Mouse (Mus musculus) ovary, postnatal 36 days (tissue): ENCODE measurements around the gene Lrrn2.

ENCODE experiments used
- DNase-seq: peaks from one replicate; pipeline ENCODE4 v3.0.0; 2022; ENCODE audit warnings: low spot score, mixed read lengths

The Lrrn2 gene

GRCm38 (mm10) chr1:132880161-132881005 is at the start of gene Lrrn2:
Gene Lrrn2, plus strand, starts transcription at chr1:132880273.
- DNase-seq = peak; percentile 49

- no peak for DNase-seq
Observed at GRCm38 (mm10) chr1:132831963-132832362, 48.1 kb upstream of the Lrrn2 start.

GRCm38 (mm10) chr1:132834037-132834436 is 46.0 kb upstream of the Lrrn2 start:
- no peak for DNase-seq

- no peak for DNase-seq
Observed at GRCm38 (mm10) chr1:132836895-132837294, 43.2 kb upstream of the Lrrn2 start.

- no peak for DNase-seq
Observed at GRCm38 (mm10) chr1:132837691-132838090, 42.4 kb upstream of the Lrrn2 start.

DNA sequence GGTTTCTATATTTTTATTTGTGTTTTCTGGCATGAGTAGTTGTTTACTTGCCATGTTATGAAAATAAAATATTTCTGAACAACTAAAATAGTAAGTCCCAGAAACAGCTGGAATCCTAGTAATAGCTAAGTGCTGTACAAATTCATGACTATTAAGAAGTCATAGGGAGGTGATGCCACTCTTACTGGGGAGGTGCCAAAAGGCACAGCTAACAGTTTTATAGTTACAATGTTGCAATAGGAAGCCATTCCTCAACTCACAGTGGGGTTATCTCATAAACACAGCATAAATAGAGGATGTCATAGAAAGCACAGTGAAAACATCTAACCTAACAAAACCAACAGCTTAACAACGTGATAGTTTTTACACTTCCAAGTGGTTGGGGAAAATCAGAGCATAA is 41.7 kb upstream of the Lrrn2 start:
- DNase-seq = no peak

DNA sequence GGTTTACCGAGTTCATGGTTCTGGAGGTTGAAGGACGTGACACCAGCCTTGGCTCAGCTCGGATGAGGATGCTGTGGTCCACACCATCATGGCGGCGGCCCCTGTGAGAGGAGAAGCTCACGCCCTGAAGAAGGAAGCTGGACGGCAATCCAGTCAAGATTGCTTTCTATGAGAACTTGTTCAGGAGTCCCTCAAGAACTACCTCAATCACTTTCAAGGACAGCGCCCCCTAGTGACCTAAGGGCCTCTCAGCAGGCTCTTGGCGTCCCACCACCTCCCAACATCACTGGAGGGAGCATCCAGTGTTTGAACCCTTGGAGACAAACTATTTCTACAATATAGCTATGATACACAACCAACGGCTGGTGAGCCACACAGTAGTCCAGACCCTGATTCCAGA is 36.5 kb upstream of the Lrrn2 start:
- DNase-seq = no peak

DNA sequence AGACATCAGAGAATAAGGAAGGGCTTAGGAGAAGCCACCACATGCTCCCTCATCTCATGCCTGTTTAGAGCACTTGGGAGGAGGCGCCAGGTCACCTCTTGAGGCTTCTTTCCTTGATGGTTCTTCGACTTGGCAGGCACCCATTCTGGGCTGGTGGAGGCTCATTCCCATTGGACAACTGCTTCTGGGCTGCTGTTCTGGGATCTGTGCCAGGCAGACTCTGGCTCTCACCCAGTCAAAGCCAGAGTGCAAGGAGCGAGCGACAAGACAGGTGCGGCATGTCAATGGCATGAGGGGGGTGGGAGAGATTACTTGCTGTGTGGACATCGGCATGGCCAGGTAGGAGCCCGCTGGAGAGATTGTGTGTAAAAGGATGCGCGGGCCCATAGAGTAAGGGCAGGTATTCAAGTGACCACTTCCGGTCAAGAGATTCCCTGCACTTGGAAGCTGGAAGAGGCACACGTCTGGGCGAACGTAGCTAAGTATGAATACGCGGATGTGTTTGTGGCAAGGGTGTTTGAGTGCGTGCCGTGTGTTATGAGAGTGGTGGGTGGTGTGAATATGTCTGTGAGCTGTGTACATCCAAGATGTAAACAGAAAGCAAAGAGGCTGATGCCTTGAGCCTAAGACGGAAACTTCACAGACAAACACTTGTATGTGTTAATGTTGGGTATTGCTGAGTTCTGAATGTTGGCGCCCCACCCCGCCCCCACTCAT is 35.8 kb upstream of the Lrrn2 start:
- peak; percentile 59 for DNase-seq

GRCm38 (mm10) chr1:132845766-132846165 is 34.3 kb upstream of the Lrrn2 start:
- no peak for DNase-seq

DNA sequence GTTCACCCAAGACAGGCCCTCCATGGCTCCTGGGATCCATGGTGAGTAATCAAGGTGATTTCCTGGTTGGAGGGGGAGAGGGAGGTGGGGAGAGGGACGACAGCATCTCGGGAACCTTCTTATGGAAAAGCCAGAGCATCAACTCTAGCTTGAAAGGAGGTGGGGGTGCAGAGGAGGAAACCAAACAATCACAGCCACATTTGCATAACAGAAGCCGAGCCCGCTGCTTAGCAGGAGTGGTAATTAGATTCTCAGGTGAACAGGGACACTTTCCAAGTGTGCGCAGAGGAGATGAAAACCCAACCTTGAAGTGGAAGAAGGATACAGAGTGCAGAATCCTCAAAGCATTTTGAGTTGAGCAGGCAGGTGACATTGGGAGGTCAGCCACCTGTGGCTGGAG is 29.3 kb upstream of the Lrrn2 start:
- DNase-seq = no peak

GRCm38 (mm10) chr1:132851296-132851695 is 28.8 kb upstream of the Lrrn2 start:
- DNase-seq = no peak

GRCm38 (mm10) chr1:132851771-132852170 is 28.3 kb upstream of the Lrrn2 start:
- peak; percentile 24 for DNase-seq

DNA sequence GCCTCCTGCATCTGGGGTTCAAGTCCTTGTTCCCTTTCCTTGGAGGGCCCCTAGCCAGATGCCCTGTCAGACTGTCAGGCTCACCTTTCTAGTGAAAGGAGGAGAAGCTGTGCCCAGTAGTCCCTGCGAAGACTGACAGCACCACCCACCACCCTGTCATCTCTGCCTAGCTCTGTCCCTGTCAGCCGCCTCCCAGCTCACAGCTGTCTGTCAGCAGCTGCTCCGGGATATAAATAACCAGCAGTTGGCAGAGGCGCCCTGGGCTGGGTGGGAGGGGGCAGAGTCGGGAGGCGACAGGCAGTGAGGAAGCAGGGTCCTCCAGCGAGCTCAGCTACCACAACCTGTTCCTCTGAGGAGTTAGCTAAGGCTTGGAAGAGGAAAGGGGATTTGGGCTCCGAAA is 26.8 kb upstream of the Lrrn2 start:
- no peak for DNase-seq

DNA sequence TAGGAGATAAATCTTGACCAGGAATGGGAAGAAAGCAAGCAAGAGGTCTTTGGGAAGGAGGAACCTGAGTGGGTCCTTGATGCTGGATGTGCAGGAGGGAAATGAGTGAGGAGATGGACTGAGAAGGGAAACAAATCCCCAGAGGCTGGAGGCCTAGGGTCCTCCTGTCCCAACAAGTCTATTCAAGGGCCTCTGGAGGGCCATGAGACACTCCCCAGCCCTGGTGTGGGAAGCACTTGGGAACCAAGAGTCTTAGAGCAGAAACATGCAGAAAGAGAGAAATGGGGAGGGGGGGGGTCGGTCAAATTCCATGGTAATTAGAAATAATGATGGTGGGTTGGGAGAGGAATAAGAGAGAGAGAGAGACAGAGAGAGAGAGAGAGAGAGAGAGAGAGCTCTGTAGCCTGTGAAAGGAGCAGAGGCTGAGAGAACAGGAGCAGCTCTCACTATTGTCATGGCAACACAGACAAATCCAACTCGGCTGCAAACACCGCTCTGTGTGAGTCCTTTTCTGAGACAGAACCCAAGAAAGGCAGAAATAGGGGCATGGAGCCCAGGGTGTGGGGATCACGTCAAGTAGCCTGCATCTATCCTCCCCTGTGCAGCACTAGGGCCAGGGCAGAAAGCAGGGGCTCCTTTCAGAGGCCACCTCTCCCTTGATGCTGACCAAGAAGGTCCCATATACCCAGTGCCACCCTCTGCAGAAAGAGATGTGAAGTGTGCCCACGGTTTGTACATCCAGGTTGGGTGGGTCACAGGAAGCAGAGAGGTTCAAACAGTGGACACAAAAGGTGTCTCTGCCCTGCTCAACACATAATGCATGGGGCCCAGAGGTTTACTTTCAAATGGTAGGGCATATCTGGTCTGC is 21.3 kb upstream of the Lrrn2 start:
- DNase-seq = no peak

GRCm38 (mm10) chr1:132864220-132864619 is 15.9 kb upstream of the Lrrn2 start:
- DNase-seq = no peak

- no peak for DNase-seq
Observed at GRCm38 (mm10) chr1:132865585-132865984, 14.5 kb upstream of the Lrrn2 start.

DNA sequence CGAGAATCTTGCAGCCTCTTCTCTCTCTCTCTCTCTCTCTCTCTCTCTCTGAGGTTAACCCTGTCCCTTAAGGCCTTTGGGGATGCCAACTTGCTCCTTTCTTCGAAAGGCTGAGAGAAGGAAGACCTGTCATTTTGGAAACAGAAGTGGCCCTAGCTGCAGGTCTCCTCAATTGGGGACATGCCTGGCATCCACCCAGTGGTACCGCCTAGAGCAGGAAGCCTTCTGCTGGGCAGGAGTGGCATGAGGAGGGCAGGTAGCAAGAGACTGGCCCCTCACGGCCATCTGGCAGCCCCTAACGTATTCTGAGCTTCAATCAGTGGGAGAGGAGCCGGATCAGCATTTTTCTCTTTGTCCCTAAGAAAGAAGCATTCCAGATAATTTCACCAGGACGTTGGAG is 9.7 kb upstream of the Lrrn2 start:
- DNase-seq = no peak

DNA sequence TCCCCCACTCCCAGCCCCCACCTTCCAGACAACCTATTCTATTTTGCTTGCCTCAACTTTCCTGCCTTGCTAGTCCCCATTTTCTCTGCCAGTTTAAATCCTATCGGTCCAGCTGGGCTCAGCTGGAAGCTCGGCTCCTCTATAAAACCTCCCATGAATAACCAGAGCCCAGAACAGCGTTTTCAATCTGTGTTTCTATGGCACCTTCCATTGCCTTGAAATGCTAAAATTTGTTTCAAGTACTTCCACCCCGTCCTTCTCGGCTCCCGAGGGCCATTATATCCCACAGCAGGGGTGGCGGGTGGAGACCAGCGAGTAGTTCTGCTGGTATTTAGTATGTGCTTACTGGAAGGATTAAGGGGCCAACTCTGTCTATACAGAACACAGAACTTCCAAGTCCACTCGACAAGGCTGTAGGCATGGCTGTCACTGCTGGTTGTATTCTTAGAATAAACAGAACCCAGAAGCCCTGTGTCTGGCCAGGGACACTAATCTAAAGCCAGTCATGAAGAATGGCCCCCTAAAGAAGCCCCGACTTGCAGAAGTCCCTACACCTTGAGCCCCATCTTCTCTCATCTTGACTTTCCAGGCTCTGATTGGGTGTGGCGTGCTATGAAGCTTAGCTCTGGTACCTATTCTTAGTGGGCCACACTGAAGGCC is 992 bp upstream of the Lrrn2 start:
- DNase-seq = no peak

GRCm38 (mm10) chr1:132879801-132880160 is 292 bp upstream of the Lrrn2 start:
- DNase-seq = no peak

DNA sequence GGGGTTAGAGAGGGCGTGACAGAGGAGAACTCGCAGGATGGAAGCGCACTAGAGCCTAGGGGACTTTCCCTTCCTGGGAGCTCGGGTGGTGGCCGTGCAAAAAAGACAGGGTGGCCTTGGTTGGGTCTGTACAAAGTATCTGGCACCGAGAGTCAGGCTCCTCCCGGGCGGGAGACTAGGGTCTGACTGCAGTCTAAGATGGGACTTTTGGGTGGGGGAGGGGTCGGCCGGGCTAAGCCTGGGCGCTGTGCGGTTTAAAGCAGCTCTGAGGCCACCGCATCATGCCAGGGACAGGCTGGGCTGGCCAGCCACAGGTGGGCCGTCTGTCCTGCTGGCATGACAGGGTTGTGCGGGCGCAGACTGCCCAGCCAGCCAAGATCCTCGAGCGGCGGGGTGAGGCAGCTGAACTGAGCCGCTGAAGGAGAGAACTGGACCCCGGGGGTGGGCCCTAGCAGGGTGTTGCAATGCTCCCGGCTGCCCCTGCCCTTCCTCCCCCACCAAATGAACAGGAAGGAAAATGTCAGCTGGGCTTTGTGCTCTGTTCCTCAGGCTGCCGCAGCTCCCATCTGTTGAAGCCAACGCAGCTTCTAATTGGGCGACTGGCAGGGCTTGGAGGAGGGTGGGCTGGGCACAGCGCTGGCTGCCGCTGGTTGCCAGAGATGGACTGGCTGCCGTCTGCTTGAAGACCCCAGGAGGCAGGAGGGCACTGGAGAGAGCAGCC is 1.1 kb downstream of the Lrrn2 start:
- peak; percentile 23 for DNase-seq

DNA sequence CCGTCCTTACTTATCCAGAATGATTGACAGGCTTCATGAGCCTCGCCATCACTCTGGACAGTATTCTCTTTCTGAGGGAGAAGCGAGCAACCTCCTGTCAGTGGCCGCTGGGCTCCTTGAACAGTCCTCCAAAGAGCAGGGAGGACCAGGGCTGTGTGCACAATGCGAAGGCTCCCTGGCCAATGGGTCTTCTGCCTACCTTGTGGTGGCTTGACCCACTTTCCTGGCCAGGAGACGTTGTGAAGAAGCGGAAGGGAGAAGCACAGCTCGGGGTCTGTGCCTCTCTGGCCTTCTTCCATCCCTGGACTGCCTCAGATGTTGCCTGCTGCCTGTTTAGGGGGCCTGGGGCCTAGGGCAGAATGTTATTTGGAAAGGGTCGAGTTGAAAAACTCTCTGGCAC is 1.8 kb downstream of the Lrrn2 start:
- DNase-seq = no peak
